Mouse (Mus musculus): ENCODE measurements at regions not wholly inside any gene's neighbourhood (a gene's known extent, or its start where the extent isn't known, plus 50 kb on each side); places are given as distances from the start of the nearest gene placed in this dataset.

DNA sequence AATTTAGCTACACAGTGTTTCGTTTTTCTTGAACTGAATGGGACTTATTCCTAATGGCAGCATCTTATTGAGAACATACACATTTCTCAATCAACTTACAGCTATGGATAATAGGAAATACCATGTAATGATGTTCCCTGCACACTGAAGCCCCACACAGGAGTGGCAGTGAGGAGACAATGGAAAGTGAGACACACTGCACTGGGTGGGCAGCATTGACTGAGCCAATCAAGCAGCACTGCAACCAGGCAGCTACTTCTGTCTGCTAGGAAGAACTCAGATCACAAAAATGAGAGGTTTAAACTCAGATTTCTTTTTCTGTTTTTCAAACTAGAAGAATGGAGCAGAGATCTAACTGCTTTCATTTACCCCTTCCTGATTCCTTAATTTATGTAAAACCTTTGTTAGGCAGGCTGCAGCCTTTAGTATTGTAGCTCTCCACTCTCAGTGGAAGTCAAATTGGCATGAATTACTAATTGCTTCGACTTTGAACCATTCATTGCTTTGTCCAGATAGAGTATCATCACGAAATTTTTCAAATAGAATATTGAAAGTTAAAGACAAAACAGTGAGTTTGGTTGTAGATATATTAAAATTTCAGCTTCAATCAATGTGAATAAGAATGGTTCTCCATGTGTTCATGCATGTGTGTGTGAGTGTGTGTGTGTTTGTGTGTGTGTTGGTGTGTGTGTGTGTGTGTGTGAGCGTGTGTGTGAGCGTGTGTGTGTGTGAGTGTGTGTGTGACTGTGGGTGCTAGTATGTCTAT lies 590.9 kb downstream of the Ttll7 start:
- DNase-seq (ENCODE audit: low read depth, low spot score): no peak
- in situ Hi-C loops (cut with MboI; ENCODE audit: low sequenced_read_pairs in 2 of 2, unreplicated experiment in 2 of 2): no loop called here
- H3K9ac ChIP-seq (ENCODE audit: insufficient read depth, low read depth, low read length, poor library complexity, severe bottlenecking): no peak overlapping the region
- no peak overlapping the region for H3K4me3 ChIP-seq (ENCODE audit: insufficient read depth in 1 of 2, low read depth in 1 of 2, low read length in 2 of 2, poor library complexity in 1 of 2, severe bottlenecking in 1 of 2)
- no peak overlapping the region for H3K27ac ChIP-seq (ENCODE audit: insufficient read depth, low read depth, low read length, poor library complexity, severe bottlenecking)
- no peak for TF ChIP-seq HCFC1 (IDR thresholded peaks at IDR 0.05; ENCODE audit: borderline replicate concordance, insufficient read depth, low read length)
- no peak for TF ChIP-seq CHD2 (IDR thresholded peaks at IDR 0.05; ENCODE audit: low read depth, low read length)
- TF ChIP-seq MAFK (IDR thresholded peaks at IDR 0.05; ENCODE audit: insufficient read depth, low read depth, low read length): no peak
- TF ChIP-seq ZC3H11A (IDR thresholded peaks at IDR 0.05; ENCODE audit: borderline replicate concordance, low read depth, low read length): no peak
- no peak for TF ChIP-seq ZNF384 (IDR thresholded peaks at IDR 0.05; ENCODE audit: low read depth, low read length)
- no peaks in the 10 kb centered on the region for H3K9me3 ChIP-seq (ENCODE audit: control insufficient read depth, insufficient read depth, low read depth, low read length)
- no peaks in the 10 kb centered on the region for H3K36me3 ChIP-seq (ENCODE audit: control insufficient read depth, insufficient read depth, low read length, poor library complexity, severe bottlenecking)
- H3K4me1 ChIP-seq (ENCODE audit: control insufficient read depth in 2 of 2, insufficient read depth in 2 of 2, low read length in 2 of 2, poor library complexity in 1 of 2): no peaks in the 10 kb centered on the region

DNA sequence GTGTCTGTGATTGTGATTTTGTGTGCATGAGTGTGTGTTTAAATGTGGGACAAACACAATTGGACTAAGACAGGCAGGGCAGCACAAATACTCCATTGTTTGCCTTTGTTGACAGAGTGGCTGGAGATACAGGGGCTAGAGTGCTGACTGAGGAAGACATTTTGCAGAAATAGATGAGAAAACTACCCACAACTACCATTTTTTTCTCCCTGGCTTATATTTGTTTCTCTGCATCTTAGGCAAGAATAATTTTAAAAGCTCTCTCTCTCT lies 591.5 kb downstream of the Ttll7 start:
- TF ChIP-seq ZC3H11A (IDR thresholded peaks at IDR 0.05; ENCODE audit: borderline replicate concordance, low read depth, low read length): no peak
- TF ChIP-seq CHD2 (IDR thresholded peaks at IDR 0.05; ENCODE audit: low read depth, low read length): no peak
- no peak for TF ChIP-seq MAFK (IDR thresholded peaks at IDR 0.05; ENCODE audit: insufficient read depth, low read depth, low read length)
- TF ChIP-seq ZNF384 (IDR thresholded peaks at IDR 0.05; ENCODE audit: low read depth, low read length): no peak
- TF ChIP-seq HCFC1 (IDR thresholded peaks at IDR 0.05; ENCODE audit: borderline replicate concordance, insufficient read depth, low read length): no peak
- H3K27ac ChIP-seq (ENCODE audit: insufficient read depth, low read depth, low read length, poor library complexity, severe bottlenecking): no peak overlapping the region
- no peaks in the 10 kb centered on the region for H3K4me1 ChIP-seq (ENCODE audit: control insufficient read depth in 2 of 2, insufficient read depth in 2 of 2, low read length in 2 of 2, poor library complexity in 1 of 2)
- H3K9ac ChIP-seq (ENCODE audit: insufficient read depth, low read depth, low read length, poor library complexity, severe bottlenecking): no peak overlapping the region
- in situ Hi-C loops (cut with MboI; ENCODE audit: low sequenced_read_pairs in 2 of 2, unreplicated experiment in 2 of 2): no loop called here
- no peaks in the 10 kb centered on the region for H3K9me3 ChIP-seq (ENCODE audit: control insufficient read depth, insufficient read depth, low read depth, low read length)
- H3K36me3 ChIP-seq (ENCODE audit: control insufficient read depth, insufficient read depth, low read length, poor library complexity, severe bottlenecking): no peaks in the 10 kb centered on the region
- no peak for DNase-seq (ENCODE audit: low read depth, low spot score)
- H3K4me3 ChIP-seq (ENCODE audit: insufficient read depth in 1 of 2, low read depth in 1 of 2, low read length in 2 of 2, poor library complexity in 1 of 2, severe bottlenecking in 1 of 2): no peak overlapping the region

- H3K27ac ChIP-seq (ENCODE audit: insufficient read depth, low read depth, low read length, poor library complexity, severe bottlenecking): no peak overlapping the region
- in situ Hi-C loops (cut with MboI; ENCODE audit: low sequenced_read_pairs in 2 of 2, unreplicated experiment in 2 of 2): no loop called here
Measured at GRCm38 (mm10) chr3:147444005-147444763, 592.0 kb downstream of the Ttll7 start.

DNA sequence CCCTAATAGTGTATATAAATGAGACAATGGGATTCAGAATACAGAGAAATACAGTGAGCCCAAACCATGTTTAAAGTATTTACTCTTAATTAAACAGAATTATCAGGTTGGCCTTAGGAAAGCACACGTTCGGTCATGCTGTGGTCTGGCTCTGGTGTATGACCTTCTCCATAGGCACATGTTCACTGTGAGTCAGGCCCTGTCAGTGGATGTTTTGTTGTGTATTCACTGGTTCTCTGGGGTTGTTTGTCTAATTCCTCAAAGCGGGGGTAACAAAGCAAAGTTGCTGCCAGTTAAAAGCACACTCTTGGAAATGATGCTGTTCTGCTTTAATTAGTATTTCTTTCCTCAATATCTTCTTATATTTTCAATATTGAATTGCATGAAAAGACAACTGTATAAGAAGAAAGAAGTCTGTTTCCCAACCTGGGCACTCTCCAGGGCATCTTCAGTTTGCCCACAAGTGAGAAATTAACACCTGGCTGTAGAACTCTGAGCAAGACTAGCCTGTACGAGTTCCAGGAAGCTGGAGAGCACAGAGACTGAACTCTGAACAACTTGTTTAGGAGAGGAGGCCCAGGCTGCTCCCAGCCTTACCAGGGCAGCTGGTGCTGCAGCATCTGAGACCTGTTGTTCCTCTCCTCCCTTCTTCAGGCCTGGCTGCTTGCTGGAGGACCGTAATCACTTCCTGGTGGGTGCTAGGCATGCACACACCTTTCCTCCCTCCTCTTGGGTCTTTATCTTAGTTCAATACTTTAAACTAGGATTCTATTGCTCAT lies 593.1 kb downstream of the Ttll7 start:
- Histone ChIP-seq H3K9ac (ENCODE audit: insufficient read depth, low read depth, low read length, poor library complexity, severe bottlenecking) (no peak overlapping the region), H3K27ac (ENCODE audit: insufficient read depth, low read depth, low read length, poor library complexity, severe bottlenecking) (no peak overlapping the region), H3K36me3 (ENCODE audit: control insufficient read depth, insufficient read depth, low read length, poor library complexity, severe bottlenecking) (no peaks in the 10 kb centered on the region), H3K4me3 (ENCODE audit: insufficient read depth in 1 of 2, low read depth in 1 of 2, low read length in 2 of 2, poor library complexity in 1 of 2, severe bottlenecking in 1 of 2) (no peak overlapping the region), H3K4me1 (ENCODE audit: control insufficient read depth in 2 of 2, insufficient read depth in 2 of 2, low read length in 2 of 2, poor library complexity in 1 of 2) (no peaks in the 10 kb centered on the region), H3K9me3 (ENCODE audit: control insufficient read depth, insufficient read depth, low read depth, low read length) (no peaks in the 10 kb centered on the region)
- in situ Hi-C loops (cut with MboI; ENCODE audit: low sequenced_read_pairs in 2 of 2, unreplicated experiment in 2 of 2): no loop called here
- TF ChIP-seq MAFK (IDR thresholded peaks at IDR 0.05; ENCODE audit: insufficient read depth, low read depth, low read length) (no peak), ZNF384 (IDR thresholded peaks at IDR 0.05; ENCODE audit: low read depth, low read length) (no peak), HCFC1 (IDR thresholded peaks at IDR 0.05; ENCODE audit: borderline replicate concordance, insufficient read depth, low read length) (no peak), CHD2 (IDR thresholded peaks at IDR 0.05; ENCODE audit: low read depth, low read length) (no peak)
- no peak for DNase-seq (ENCODE audit: low read depth, low spot score)

More at GRCm38 (mm10) chr3:147444005-147444763, 592.0 kb downstream of the Ttll7 start:
- Histone ChIP-seq H3K4me3 (ENCODE audit: insufficient read depth in 1 of 2, low read depth in 1 of 2, low read length in 2 of 2, poor library complexity in 1 of 2, severe bottlenecking in 1 of 2) (no peak overlapping the region), H3K4me1 (ENCODE audit: control insufficient read depth in 2 of 2, insufficient read depth in 2 of 2, low read length in 2 of 2, poor library complexity in 1 of 2) (no peaks in the 10 kb centered on the region), H3K9me3 (ENCODE audit: control insufficient read depth, insufficient read depth, low read depth, low read length) (no peaks in the 10 kb centered on the region), H3K9ac (ENCODE audit: insufficient read depth, low read depth, low read length, poor library complexity, severe bottlenecking) (no peak overlapping the region), H3K36me3 (ENCODE audit: control insufficient read depth, insufficient read depth, low read length, poor library complexity, severe bottlenecking) (no peaks in the 10 kb centered on the region)
- no peak for TF ChIP-seq MAFK (IDR thresholded peaks at IDR 0.05; ENCODE audit: insufficient read depth, low read depth, low read length)
- TF ChIP-seq ZNF384 (IDR thresholded peaks at IDR 0.05; ENCODE audit: low read depth, low read length): no peak
- no peak for TF ChIP-seq ZC3H11A (IDR thresholded peaks at IDR 0.05; ENCODE audit: borderline replicate concordance, low read depth, low read length)
- no peak for DNase-seq (ENCODE audit: low read depth, low spot score)

All from ES-E14 (cell line).